Comparison of ENCODE assay signal across 28 mouse cellular contexts in the genomic region with DNA sequence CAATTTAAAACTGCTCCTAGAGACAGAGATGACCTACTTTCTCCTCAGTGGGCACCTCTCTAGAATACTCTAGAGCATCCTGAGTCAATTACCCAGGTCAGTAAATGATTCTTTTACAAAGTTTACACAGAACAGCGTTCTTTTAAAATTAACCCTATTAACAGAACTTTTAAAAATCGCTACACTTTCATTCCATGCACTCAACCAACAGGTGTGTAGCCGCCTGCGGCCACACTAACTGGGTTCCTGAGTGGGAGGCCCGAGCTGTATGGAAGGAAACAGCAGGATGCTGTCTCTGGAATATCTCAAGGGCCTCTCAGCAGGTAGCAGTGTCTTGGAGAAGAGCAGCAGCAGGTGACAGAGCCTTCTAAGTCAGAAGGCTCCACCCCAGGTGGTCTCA. TPM values are rescaled to one million over a fixed set of nuclear protein-coding genes. Genes with fewer than 3 reads are reported as not detected.
DNase-seq lines count a peak whose midpoint lies in the region; ATAC-seq and TF ChIP-seq lines count a peak whose summit lies in the region.
"Had no signal": no experiment of that assay in that cellular context is flagged by ENCODE, and none has a peak within 500 bp of the region (broad histone marks: within the 10 kb centered on the region; RNA-seq: fewer than 3 reads in every experiment).

No protein-coding gene starts in this region.

- peaks cover 12% of the 10 kb centered on the region for H3K27me3 ChIP-seq in heart, embryonic 10.5 days (ENCODE audit: insufficient read depth, poor library complexity, severe bottlenecking)
- peaks cover 3% of the 10 kb centered on the region; the same call in 1 of the 2 replicates for H3K27me3 ChIP-seq in heart, embryonic 11.5 days (ENCODE audit: control insufficient read depth, insufficient read depth, low read length)
- H3K27me3 ChIP-seq in kidney, adult 2 months (replicated peaks; ENCODE audit: control insufficient read depth, insufficient read depth, low read length) = no peaks in the 10 kb centered on the region
- no peaks in the 10 kb centered on the region for H3K27me3 ChIP-seq in kidney, embryonic 16.5 days (ENCODE audit: insufficient read depth, low read length)
- H3K27me3 ChIP-seq in hindbrain, embryonic 10.5 days (ENCODE audit: insufficient read depth, poor library complexity, severe bottlenecking) = no peaks in the 10 kb centered on the region
- H3K27me3 ChIP-seq: embryonic facial prominence, embryonic 12.5 days; embryonic facial prominence, embryonic 15.5 days; hindbrain, embryonic 15.5 days; Patski had no signal

- DNase-seq in heart, embryonic 10.5 days (ENCODE audit: low spot score) = peak; percentile 51
- peak; percentile 70 for DNase-seq in kidney, adult 2 months
- DNase-seq in kidney, postnatal 10 days = no peak
- peak; percentile 43 to 60 for DNase-seq in kidney, postnatal 25 days
- DNase-seq in hindbrain, embryonic 10.5 days (ENCODE audit: low spot score) = no peak
- DNase-seq in right cerebral cortex, postnatal 10 days (ENCODE audit: low spot score in 2 of 2) = no peak
- DNase-seq: adrenal gland, postnatal 10 days; cerebellum, adult 11 months; cerebellum, adult 2 months; cerebellum, adult 9-11 months; cerebellum, postnatal 25 days; forebrain, postnatal 0 days; gastrocnemius, adult 2 months; gastrocnemius, postnatal 14 days; heart, postnatal 14 days; heart, postnatal 4 days had no signal

- 53% methylated on average over 5 of the region's 5 CpGs for WGBS in heart, embryonic 10.5 days
- WGBS in heart, embryonic 11.5 days (ENCODE audit: insufficient replicate concordance) = 58% methylated on average over 5 of the region's 5 CpGs
- WGBS in kidney, adult 2 months = 43% methylated on average over 5 of the region's 5 CpGs
- 61% methylated on average over 5 of the region's 5 CpGs for WGBS in kidney, embryonic 16.5 days
- WGBS in hindbrain, embryonic 10.5 days = 71% methylated on average over 5 of the region's 5 CpGs

- H3K9me3 ChIP-seq in heart, embryonic 10.5 days = no peaks in the 10 kb centered on the region
- no peaks in the 10 kb centered on the region for H3K9me3 ChIP-seq in heart, embryonic 11.5 days (replicated peaks; ENCODE audit: control insufficient read depth, low read length)
- H3K9me3 ChIP-seq in kidney, embryonic 16.5 days (ENCODE audit: low read length) = no peaks in the 10 kb centered on the region
- H3K9me3 ChIP-seq in hindbrain, embryonic 10.5 days = no peaks in the 10 kb centered on the region
- H3K9me3 ChIP-seq: embryonic facial prominence, embryonic 12.5 days; embryonic facial prominence, embryonic 15.5 days; hindbrain, embryonic 12.5 days; hindbrain, embryonic 15.5 days had no signal

- no peaks in the 10 kb centered on the region for H3K36me3 ChIP-seq in heart, embryonic 10.5 days
- no peaks in the 10 kb centered on the region for H3K36me3 ChIP-seq in heart, embryonic 11.5 days (ENCODE audit: control insufficient read depth, insufficient read depth, low read length)
- H3K36me3 ChIP-seq in kidney, adult 2 months (ENCODE audit: control insufficient read depth, insufficient read depth, low read length) = no peaks in the 10 kb centered on the region
- no peaks in the 10 kb centered on the region for H3K36me3 ChIP-seq in kidney, embryonic 16.5 days (ENCODE audit: insufficient read depth, low read length)
- H3K36me3 ChIP-seq in hindbrain, embryonic 10.5 days = no peaks in the 10 kb centered on the region
- H3K36me3 ChIP-seq: embryonic facial prominence, embryonic 12.5 days; embryonic facial prominence, embryonic 15.5 days; heart, embryonic 13.5 days; hindbrain, embryonic 12.5 days; hindbrain, embryonic 15.5 days had no signal

- no peak overlapping the region for H3K27ac ChIP-seq in heart, embryonic 10.5 days
- no peak overlapping the region for H3K27ac ChIP-seq in heart, embryonic 11.5 days (ENCODE audit: low read depth, low read length)
- peak overlapping the region; percentile 81 for H3K27ac ChIP-seq in kidney, adult 2 months (ENCODE audit: insufficient read depth, low read depth, low read length)
- no peak overlapping the region for H3K27ac ChIP-seq in kidney, embryonic 16.5 days (ENCODE audit: low read length)
- no peak overlapping the region for H3K27ac ChIP-seq in hindbrain, embryonic 10.5 days
- H3K27ac ChIP-seq: embryonic facial prominence, embryonic 12.5 days; embryonic facial prominence, embryonic 15.5 days; gastrocnemius, adult 2 months; heart, embryonic 13.5 days; hindbrain, embryonic 12.5 days; hindbrain, embryonic 15.5 days had no signal

- TF ChIP-seq CTCF in kidney, adult 2 months (conservative IDR thresholded peaks at IDR 0.05; ENCODE audit: insufficient read depth, insufficient read length, low read depth, low read length) = no peak

- no peak overlapping the region for H3K9ac ChIP-seq in heart, embryonic 11.5 days (ENCODE audit: low read depth, low read length)
- H3K9ac ChIP-seq in kidney, embryonic 16.5 days (replicated peaks; ENCODE audit: low read length) = no peak overlapping the region
- H3K9ac ChIP-seq: embryonic facial prominence, embryonic 12.5 days; embryonic facial prominence, embryonic 15.5 days; forebrain, postnatal 0 days; heart, embryonic 13.5 days; hindbrain, embryonic 12.5 days; hindbrain, embryonic 15.5 days had no signal

- ATAC-seq in heart, embryonic 11.5 days (replicated peaks; ENCODE audit: insufficient number of reproducible peaks, low FRiP score, low TSS enrichment) = no peak
- ATAC-seq in kidney, embryonic 16.5 days (ENCODE audit: low FRiP score, low TSS enrichment) = peak; percentile 59; the same call in 1 of the 2 replicates
- ATAC-seq: forebrain, embryonic 14.5 days; forebrain, postnatal 0 days; Patski had no signal

- H3K4me1 ChIP-seq in heart, embryonic 10.5 days = peaks cover 16% of the 10 kb centered on the region
- peaks cover 4% of the 10 kb centered on the region; the same call in 1 of the 2 replicates for H3K4me1 ChIP-seq in heart, embryonic 11.5 days (ENCODE audit: control insufficient read depth, insufficient read depth, low read length)
- H3K4me1 ChIP-seq in kidney, adult 2 months (ENCODE audit: control insufficient read depth, insufficient read depth, low read length) = peaks cover 20% of the 10 kb centered on the region
- H3K4me1 ChIP-seq in kidney, embryonic 16.5 days (ENCODE audit: insufficient read depth, low read length) = peaks cover 13% of the 10 kb centered on the region
- peaks cover 7% of the 10 kb centered on the region; the same call in 1 of the 2 replicates for H3K4me1 ChIP-seq in hindbrain, embryonic 10.5 days (replicated peaks)
- H3K4me1 ChIP-seq: hindbrain, embryonic 15.5 days had no signal

- no peak for TF ChIP-seq POLR2A in kidney, adult 2 months (IDR thresholded peaks at IDR 0.05; ENCODE audit: low read depth, low read length)

- H3K4me2 ChIP-seq in heart, embryonic 11.5 days = no peak overlapping the region
- H3K4me2 ChIP-seq in kidney, embryonic 16.5 days (replicated peaks; ENCODE audit: low read depth, low read length) = no peak overlapping the region
- H3K4me2 ChIP-seq: embryonic facial prominence, embryonic 12.5 days; embryonic facial prominence, embryonic 15.5 days; heart, embryonic 13.5 days; hindbrain, embryonic 12.5 days; hindbrain, embryonic 15.5 days had no signal

- no peak overlapping the region for H3K4me3 ChIP-seq in heart, embryonic 10.5 days
- H3K4me3 ChIP-seq in heart, embryonic 11.5 days (ENCODE audit: low read depth, low read length) = no peak overlapping the region
- no peak overlapping the region for H3K4me3 ChIP-seq in kidney, adult 2 months (ENCODE audit: insufficient read depth, low read depth, low read length)
- H3K4me3 ChIP-seq in kidney, embryonic 16.5 days (ENCODE audit: low read length) = no peak overlapping the region
- H3K4me3 ChIP-seq in hindbrain, embryonic 10.5 days = no peak overlapping the region
- H3K4me3 ChIP-seq: embryonic facial prominence, embryonic 12.5 days; embryonic facial prominence, embryonic 15.5 days; gastrocnemius, adult 2 months; heart, embryonic 13.5 days; hindbrain, embryonic 12.5 days; hindbrain, embryonic 15.5 days had no signal

RNA-seq across cellular contexts. Expression of a gene that starts 9.2 kb away (rescaled TPM):
- polyA plus RNA-seq in heart, embryonic 10.5 days (2016; fragmentation: Nextera tagmentation; extraction: Ambion mirVana) = not detected in 2 replicates
- polyA plus RNA-seq in heart, embryonic 11.5 days (2014; fragmentation: Nextera tagmentation; extraction: Ambion mirVana) = not detected in 2 replicates
- polyA plus RNA-seq in kidney, adult 2 months (2012; rRNA removed) = not detected in 2 replicates
- not detected in 2 replicates for polyA plus RNA-seq in kidney, embryonic 16.5 days (2015; fragmentation: Nextera tagmentation; extraction: Ambion mirVana)
- not detected in 2 replicates for polyA plus RNA-seq in hindbrain, embryonic 10.5 days (2016; fragmentation: Nextera tagmentation; extraction: Ambion mirVana)
- polyA plus RNA-seq: cerebellum, adult 2 months; embryonic facial prominence, embryonic 12.5 days; embryonic facial prominence, embryonic 15.5 days; forebrain, embryonic 11.5 days; forebrain, embryonic 14.5 days; forebrain, postnatal 0 days; frontal cortex, adult 2 months; heart, embryonic 16.5 days; hindbrain, embryonic 12.5 days; hindbrain, embryonic 15.5 days; Patski had no signal

RNA-seq across cellular contexts. Expression of a gene that starts 35.2 kb away (rescaled TPM):
- 22.7 and 31.3 TPM in 2 replicates for polyA plus RNA-seq in heart, embryonic 10.5 days (2016; fragmentation: Nextera tagmentation; extraction: Ambion mirVana)
- polyA plus RNA-seq in heart, embryonic 11.5 days (2014; fragmentation: Nextera tagmentation; extraction: Ambion mirVana) = 15.5 and 16.2 TPM in 2 replicates
- 9.5 TPM in 2 replicates for polyA plus RNA-seq in kidney, adult 2 months (2012; rRNA removed)
- 23.0 and 26.3 TPM in 2 replicates for polyA plus RNA-seq in kidney, embryonic 16.5 days (2015; fragmentation: Nextera tagmentation; extraction: Ambion mirVana)
- polyA plus RNA-seq in hindbrain, embryonic 10.5 days (2016; fragmentation: Nextera tagmentation; extraction: Ambion mirVana) = 9.5 and 10.9 TPM in 2 replicates

Comparison
In these comparisons a context has a peak if more than half of its experiments do, and no peak if none do; other contexts are left out.
1. DNase-seq: peak in heart, embryonic 10.5 days (single experiment), kidney, adult 2 months (single experiment) and kidney, postnatal 25 days (2 of 2); none in kidney, postnatal 10 days (single experiment), hindbrain, embryonic 10.5 days (single experiment) and right cerebral cortex, postnatal 10 days (0 of 2).